Mouse (Mus musculus): Measurements from ENCODE around the gene Plekhh1. TPM values are rescaled to one million over a fixed set of nuclear protein-coding genes. Genes with fewer than 3 reads are reported as not detected.
"Not testable (repeated sequence)": the region's sequence is repeated elsewhere in the genome, so short reads cannot be mapped to it uniquely, and the experiment has no call there.

The Plekhh1 gene
- polyA plus RNA-seq, 1 experiment, result 36.7 TPM

- 75% methylated on average over 3 of the region's 3 CpGs for WGBS
Measured at GRCm38 (mm10) chr12:79010569-79010968, 18.4 kb upstream of the Plekhh1 start.

DNA sequence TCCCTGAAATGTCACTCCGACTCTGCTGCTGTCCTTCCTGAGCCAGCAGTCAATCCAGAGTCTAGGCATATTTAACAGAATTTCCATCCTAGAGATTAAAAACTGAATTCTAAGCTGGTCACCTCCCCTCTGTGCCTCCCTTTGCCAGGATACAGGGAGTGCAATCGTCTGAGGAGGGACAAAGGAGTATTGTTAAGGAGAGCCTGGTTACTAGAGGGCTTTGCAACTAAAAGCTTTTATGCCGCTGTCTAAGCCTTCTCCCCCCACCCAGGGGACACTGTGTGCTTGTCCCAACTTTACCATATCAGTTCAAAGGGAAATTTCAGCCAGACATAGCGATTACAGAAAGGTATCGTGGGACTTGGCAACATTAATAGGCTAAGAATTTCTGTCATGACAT, 12.9 kb upstream of the Plekhh1 start:
- no peaks in the 10 kb centered on the region for H3K27me3 ChIP-seq (ENCODE audit: control insufficient read depth, insufficient read depth, low read length)
- DNase-seq, result no peak
- TF ChIP-seq POLR2A (IDR thresholded peaks at IDR 0.05; ENCODE audit: borderline replicate concordance, insufficient read depth, low read length), result no peak
- no peak for TF ChIP-seq CTCF (IDR thresholded peaks at IDR 0.05; ENCODE audit: borderline replicate concordance, insufficient read depth, low read depth, low read length)
- H3K4me1 ChIP-seq (ENCODE audit: control insufficient read depth, insufficient read depth, low read length), result no peaks in the 10 kb centered on the region
- H3K27ac ChIP-seq (ENCODE audit: insufficient read depth, low read length), result no peak overlapping the region
- WGBS, result 31% methylated on average over 5 of the region's 5 CpGs
- no peak overlapping the region for H3K4me3 ChIP-seq (replicated peaks; ENCODE audit: insufficient read depth, low read depth, low read length)

More at GRCm38 (mm10) chr12:79010569-79010968, 18.4 kb upstream of the Plekhh1 start:
- Histone ChIP-seq H3K27ac (ENCODE audit: insufficient read depth, low read length) (no peak overlapping the region), H3K27me3 (ENCODE audit: control insufficient read depth, insufficient read depth, low read length) (no peaks in the 10 kb centered on the region), H3K4me1 (ENCODE audit: control insufficient read depth, insufficient read depth, low read length) (no peaks in the 10 kb centered on the region), H3K4me3 (replicated peaks; ENCODE audit: insufficient read depth, low read depth, low read length) (no peak overlapping the region)
- no peak for DNase-seq
- TF ChIP-seq CTCF (IDR thresholded peaks at IDR 0.05; ENCODE audit: borderline replicate concordance, insufficient read depth, low read depth, low read length) (no peak), POLR2A (IDR thresholded peaks at IDR 0.05; ENCODE audit: borderline replicate concordance, insufficient read depth, low read length) (no peak)

- 66% methylated on average over 4 of the region's 4 CpGs for WGBS
- Histone ChIP-seq H3K27ac (ENCODE audit: insufficient read depth, low read length) (no peak overlapping the region), H3K4me3 (replicated peaks; ENCODE audit: insufficient read depth, low read depth, low read length) (no peak overlapping the region), H3K4me1 (ENCODE audit: control insufficient read depth, insufficient read depth, low read length) (no peaks in the 10 kb centered on the region), H3K27me3 (ENCODE audit: control insufficient read depth, insufficient read depth, low read length) (no peaks in the 10 kb centered on the region)
- DNase-seq, result no peak
- TF ChIP-seq POLR2A (IDR thresholded peaks at IDR 0.05; ENCODE audit: borderline replicate concordance, insufficient read depth, low read length), result no peak
- no peak for TF ChIP-seq CTCF (IDR thresholded peaks at IDR 0.05; ENCODE audit: borderline replicate concordance, insufficient read depth, low read depth, low read length)
Measured at GRCm38 (mm10) chr12:79017994-79018399, 11.0 kb upstream of the Plekhh1 start.

- peak in 1 of 2 experiments; percentile 64 for DNase-seq
- H3K4me3 ChIP-seq (replicated peaks; ENCODE audit: insufficient read depth, low read depth, low read length), result no peak overlapping the region
- 10% methylated on average over 1 of the region's 1 CpGs for WGBS
- no peak overlapping the region for H3K27ac ChIP-seq (ENCODE audit: insufficient read depth, low read length)
- TF ChIP-seq CTCF (IDR thresholded peaks at IDR 0.05; ENCODE audit: borderline replicate concordance, insufficient read depth, low read depth, low read length) (no peak), POLR2A (IDR thresholded peaks at IDR 0.05; ENCODE audit: borderline replicate concordance, insufficient read depth, low read length) (no peak)
- no peaks in the 10 kb centered on the region for H3K27me3 ChIP-seq (ENCODE audit: control insufficient read depth, insufficient read depth, low read length)
- no peaks in the 10 kb centered on the region for H3K4me1 ChIP-seq (ENCODE audit: control insufficient read depth, insufficient read depth, low read length)
Measured at GRCm38 (mm10) chr12:79021902-79022301, 7.1 kb upstream of the Plekhh1 start.

DNA sequence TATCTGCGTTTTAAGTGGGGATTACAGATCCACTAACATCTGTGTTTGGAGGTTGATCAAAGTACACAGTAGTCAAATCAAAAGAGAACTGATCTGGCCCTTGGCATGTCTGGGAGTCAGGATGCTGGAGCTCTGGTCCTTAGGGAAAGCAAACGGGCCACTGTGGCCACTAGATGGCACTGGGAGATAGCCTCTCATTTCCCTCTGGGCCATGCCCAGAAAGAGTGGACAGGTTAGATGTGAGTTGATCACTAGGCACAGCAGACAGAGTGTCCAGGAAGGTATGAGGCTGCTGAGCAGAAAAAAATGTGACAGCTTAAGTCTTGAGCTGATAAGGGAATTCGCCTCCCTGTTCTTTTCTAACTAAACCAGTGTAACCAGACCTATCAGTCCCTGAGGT, 6.1 kb upstream of the Plekhh1 start:
- H3K4me1 ChIP-seq (ENCODE audit: control insufficient read depth, insufficient read depth, low read length), result no peaks in the 10 kb centered on the region
- WGBS, result 14% methylated on average over 3 of the region's 3 CpGs
- TF ChIP-seq CTCF (IDR thresholded peaks at IDR 0.05; ENCODE audit: borderline replicate concordance, insufficient read depth, low read depth, low read length), result peak; percentile 93
- TF ChIP-seq POLR2A (IDR thresholded peaks at IDR 0.05; ENCODE audit: borderline replicate concordance, insufficient read depth, low read length), result no peak
- no peaks in the 10 kb centered on the region for H3K27me3 ChIP-seq (ENCODE audit: control insufficient read depth, insufficient read depth, low read length)
- no peak overlapping the region for H3K27ac ChIP-seq (ENCODE audit: insufficient read depth, low read length)
- DNase-seq, result peak; percentile 84 to 85
- H3K4me3 ChIP-seq (replicated peaks; ENCODE audit: insufficient read depth, low read depth, low read length), result no peak overlapping the region

DNA sequence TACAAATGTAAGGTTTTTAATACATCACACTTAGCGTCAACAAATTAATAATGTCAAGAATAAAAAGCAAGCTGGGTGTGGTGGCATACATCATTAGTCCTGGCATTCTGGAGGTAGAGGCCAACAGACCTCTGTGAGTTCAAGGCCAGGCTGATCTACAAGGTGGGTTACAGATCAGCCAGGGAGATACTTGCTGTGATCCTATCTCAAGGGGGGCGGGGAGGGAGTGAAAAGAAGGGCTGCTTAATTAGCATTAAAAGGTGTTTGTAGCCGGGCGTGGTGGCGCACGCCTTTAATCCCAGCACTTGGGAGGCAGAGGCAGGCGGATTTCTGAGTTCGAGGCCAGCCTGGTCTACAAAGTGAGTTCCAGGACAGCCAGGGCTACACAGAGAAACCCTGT, 1.4 kb upstream of the Plekhh1 start:
- not testable (repeated sequence) for H3K27ac ChIP-seq (ENCODE audit: insufficient read depth, low read length); H3K4me3 ChIP-seq (replicated peaks; ENCODE audit: insufficient read depth, low read depth, low read length); H3K27me3 ChIP-seq (ENCODE audit: control insufficient read depth, insufficient read depth, low read length); H3K4me1 ChIP-seq (ENCODE audit: control insufficient read depth, insufficient read depth, low read length); DNase-seq
- 97% methylated on average over 8 of the region's 8 CpGs for WGBS

DNA sequence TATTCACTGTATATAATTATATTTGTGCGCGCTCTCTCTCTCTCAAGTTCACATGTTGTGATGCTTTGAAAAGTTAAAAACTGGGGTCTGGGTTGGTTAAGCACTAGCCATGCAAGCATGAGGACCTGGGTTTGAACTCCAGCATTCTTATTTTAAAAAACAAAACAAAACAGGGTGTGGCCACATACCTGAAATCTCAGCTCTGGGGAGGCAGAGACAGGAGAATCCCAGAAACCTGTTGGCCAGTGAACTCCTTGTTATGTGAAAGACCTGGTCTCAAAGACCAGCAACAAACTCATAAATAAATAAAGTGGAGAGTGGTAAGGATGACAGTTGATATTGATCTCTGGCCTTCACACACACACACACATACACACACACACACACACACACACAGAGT, 5.4 kb downstream of the Plekhh1 start:
- TF ChIP-seq CTCF (IDR thresholded peaks at IDR 0.05; ENCODE audit: borderline replicate concordance, insufficient read depth, low read depth, low read length) (no peak), POLR2A (IDR thresholded peaks at IDR 0.05; ENCODE audit: borderline replicate concordance, insufficient read depth, low read length) (no peak)
- H3K4me1 ChIP-seq (ENCODE audit: control insufficient read depth, insufficient read depth, low read length), result no peaks in the 10 kb centered on the region
- H3K4me3 ChIP-seq (replicated peaks; ENCODE audit: insufficient read depth, low read depth, low read length), result no peak overlapping the region
- 100% methylated on average over 2 of the region's 2 CpGs for WGBS
- no peak for DNase-seq
- peak overlapping the region; percentile 69; the same call in 1 of the 2 replicates for H3K27ac ChIP-seq (ENCODE audit: insufficient read depth, low read length)
- H3K27me3 ChIP-seq (ENCODE audit: control insufficient read depth, insufficient read depth, low read length), result no peaks in the 10 kb centered on the region

DNA sequence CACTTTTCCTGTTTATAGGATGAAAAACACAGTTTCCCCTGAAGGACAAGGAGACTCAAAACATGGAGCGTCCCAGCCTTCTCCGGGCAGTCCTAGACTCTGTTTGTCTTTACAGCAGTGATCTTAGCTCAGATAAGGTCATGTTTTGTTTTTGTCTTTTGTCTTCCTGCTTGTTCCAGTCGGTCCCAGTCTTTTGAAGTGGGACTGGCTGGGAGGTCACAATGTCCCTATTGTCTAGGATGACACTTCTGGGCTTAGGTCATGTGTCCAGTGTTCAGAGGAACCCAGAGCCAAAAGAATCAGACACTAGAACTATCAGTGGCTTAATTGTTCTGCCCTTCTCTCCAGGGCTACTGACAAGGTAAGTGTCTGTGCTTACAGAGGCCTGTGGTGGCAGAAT, 6.4 kb downstream of the Plekhh1 start:
- 27% methylated on average over 3 of the region's 3 CpGs for WGBS

More for the DNA sequence above, 6.4 kb downstream of the Plekhh1 start:
- no peaks in the 10 kb centered on the region for H3K4me1 ChIP-seq (ENCODE audit: control insufficient read depth, insufficient read depth, low read length)
- TF ChIP-seq POLR2A (IDR thresholded peaks at IDR 0.05; ENCODE audit: borderline replicate concordance, insufficient read depth, low read length) (no peak), CTCF (IDR thresholded peaks at IDR 0.05; ENCODE audit: borderline replicate concordance, insufficient read depth, low read depth, low read length) (no peak)
- H3K27ac ChIP-seq (ENCODE audit: insufficient read depth, low read length), result peak overlapping the region; percentile 24; the same call in 1 of the 2 replicates
- no peaks in the 10 kb centered on the region for H3K27me3 ChIP-seq (ENCODE audit: control insufficient read depth, insufficient read depth, low read length)
- H3K4me3 ChIP-seq (replicated peaks; ENCODE audit: insufficient read depth, low read depth, low read length), result no peak overlapping the region
- DNase-seq, result peak in 1 of 2 experiments; percentile 36

All from cerebellum, adult 2 months (tissue).